Mouse (Mus musculus) limb, embryonic 11.5 days (tissue): ENCODE data around the gene Zic4. TPM values are rescaled to one million over a fixed set of nuclear protein-coding genes. Genes with fewer than 3 reads are reported as not detected.

ENCODE experiments used
- ATAC-seq: fragments of 200-750 bp; cut with Nextera tagmentation; 2 replicates; pipeline ENCODE4 v1.8.0; 2017; ENCODE audit warnings: low read depth; ENCODE audit not compliant: insufficient number of reproducible peaks, low FRiP score, low TSS enrichment
- DNase-seq: peaks from one replicate; pipeline ENCODE4 v3.0.0-alpha.2; 2015; ENCODE audit warnings: low spot score
- H3K27ac ChIP-seq: fragments of 300-500 bp; sonication (generic); replicated peaks from 2 replicates; pipeline ENCODE4 v1.5.1; 2014; ENCODE audit warnings: low read depth, mild to moderate bottlenecking, low read length
- H3K27me3 ChIP-seq: fragments of 300-500 bp; sonication (generic); 2 replicates; pipeline ENCODE4 v1.6.1; 2014; ENCODE audit warnings: mild to moderate bottlenecking, low read length, mixed read lengths; ENCODE audit not compliant: control insufficient read depth, insufficient read depth
- H3K36me3 ChIP-seq: fragments of 300-500 bp; sonication (generic); 2 replicates; pipeline ENCODE4 v1.6.1; 2014; ENCODE audit warnings: mild to moderate bottlenecking, low read length, moderate library complexity, mixed read lengths; ENCODE audit not compliant: control insufficient read depth, insufficient read depth
- H3K4me1 ChIP-seq: fragments of 300-500 bp; sonication (generic); 2 replicates; pipeline ENCODE4 v1.6.1; 2014; ENCODE audit warnings: low read length, mixed read lengths; ENCODE audit not compliant: control insufficient read depth, insufficient read depth
- H3K4me2 ChIP-seq: fragments of 300-500 bp; sonication (generic); 2 replicates; pipeline ENCODE4 v1.6.1; 2014; ENCODE audit warnings: low read depth, mild to moderate bottlenecking, moderate library complexity; ENCODE audit not compliant: severe bottlenecking
- H3K4me3 ChIP-seq: fragments of 300-500 bp; sonication (generic); 2 replicates; pipeline ENCODE4 v1.5.1; 2014; ENCODE audit warnings: low read depth, low read length
- H3K9ac ChIP-seq: fragments of 300-500 bp; sonication (generic); 2 replicates; pipeline ENCODE4 v1.6.1; 2014; ENCODE audit warnings: mild to moderate bottlenecking, low read length
- H3K9me3 ChIP-seq: fragments of 300-500 bp; sonication (generic); 2 replicates; pipeline ENCODE4 v1.6.1; 2016; ENCODE audit warnings: low read length; ENCODE audit not compliant: control insufficient read depth
- WGBS: fragments of 180-500 bp; shearing (Covaris S2); extraction: QIAGEN DNeasy Blood & Tissue Kit; methylation state at CpG from one replicate; pipeline ENCODE4 v1.1.7; 2014; 5-methylcytosine and 5-hydroxymethylcytosine counted together
- polyA plus RNA-seq: library from polyadenylated mRNA; unstranded; fragments of >200 nt; fragmentation: Nextera tagmentation; extraction: Ambion mirVana; gene quantifications from 2 replicates; pipeline ENCODE4 v1.2.1, GENCODE M21; 2014

Gene Zic4
- polyA plus RNA-seq, result 0.34 and 0.37 TPM in 2 replicates

GRCm38 (mm10) chr9:91361856-91362601 is at the start of gene Zic4:
Gene Zic4, plus strand, starts transcription at chr9:91362413.
- Histone ChIP-seq H3K9ac (no peak within 1 kb of the TSS), H3K4me2 (peak within 1 kb of the TSS; percentile 24), H3K27ac (no peak within 1 kb of the TSS), H3K27me3 (peaks cover 79% of the 10 kb centered on the region), H3K4me1 (no peaks in the 10 kb centered on the region), H3K9me3 (no peaks in the 10 kb centered on the region), H3K4me3 (peak within 1 kb of the TSS; percentile 23; the same call in 1 of the 2 replicates), H3K36me3 (no peaks in the 10 kb centered on the region)
- ATAC-seq (peak; percentile 52; the same call in 1 of the 2 replicates), DNase-seq (peak; percentile 76)
- WGBS, result under 1% methylated on average over 45 of the region's 45 CpGs

GRCm38 (mm10) chr9:91347591-91347990 is 14.6 kb upstream of the Zic4 start:
- Histone ChIP-seq H3K27ac (no peak overlapping the region), H3K27me3 (peaks cover 25% of the 10 kb centered on the region), H3K4me1 (no peaks in the 10 kb centered on the region), H3K9me3 (no peaks in the 10 kb centered on the region), H3K4me2 (no peak overlapping the region), H3K36me3 (no peaks in the 10 kb centered on the region), H3K9ac (no peak overlapping the region), H3K4me3 (no peak overlapping the region)
- ATAC-seq (no peak), DNase-seq (no peak)
- WGBS, result 83% methylated on average over 2 of the region's 2 CpGs

- H3K9ac ChIP-seq, result no peak overlapping the region
These were observed 13.5 kb upstream of the Zic4 start for GRCm38 (mm10) chr9:91348746-91349145.

GRCm38 (mm10) chr9:91350211-91350791 is 11.9 kb upstream of the Zic4 start:
- Histone ChIP-seq H3K4me2 (no peak overlapping the region), H3K4me1 (no peaks in the 10 kb centered on the region), H3K27ac (no peak overlapping the region), H3K36me3 (no peaks in the 10 kb centered on the region), H3K4me3 (no peak overlapping the region), H3K27me3 (peaks cover 50% of the 10 kb centered on the region), H3K9ac (no peak overlapping the region), H3K9me3 (no peaks in the 10 kb centered on the region)
- DNase-seq (peak; percentile 48), ATAC-seq (no peak)
- under 1% methylated on average over 16 of the region's 16 CpGs for WGBS

More at GRCm38 (mm10) chr9:91348746-91349145, 13.5 kb upstream of the Zic4 start:
- Histone ChIP-seq H3K4me2 (no peak overlapping the region), H3K27me3 (peaks cover 34% of the 10 kb centered on the region), H3K36me3 (no peaks in the 10 kb centered on the region), H3K4me3 (no peak overlapping the region), H3K9me3 (no peaks in the 10 kb centered on the region), H3K4me1 (no peaks in the 10 kb centered on the region), H3K27ac (no peak overlapping the region)
- ATAC-seq (no peak), DNase-seq (no peak)
- 32% methylated on average over 1 of the region's 1 CpGs for WGBS

- Histone ChIP-seq H3K27me3 (peaks cover 55% of the 10 kb centered on the region), H3K4me3 (no peak overlapping the region), H3K4me2 (no peak overlapping the region), H3K9ac (no peak overlapping the region), H3K4me1 (no peaks in the 10 kb centered on the region), H3K9me3 (no peaks in the 10 kb centered on the region), H3K36me3 (no peaks in the 10 kb centered on the region), H3K27ac (no peak overlapping the region)
- WGBS, result under 1% methylated on average over 14 of the region's 14 CpGs
- peak; percentile 56 for DNase-seq
- no peak for ATAC-seq
These were observed 11.3 kb upstream of the Zic4 start for GRCm38 (mm10) chr9:91350861-91351291.

GRCm38 (mm10) chr9:91351361-91351760 is 10.9 kb upstream of the Zic4 start:
- H3K4me3 ChIP-seq, result no peak overlapping the region
- H3K27me3 ChIP-seq, result peaks cover 60% of the 10 kb centered on the region
- no peaks in the 10 kb centered on the region for H3K9me3 ChIP-seq
- H3K4me1 ChIP-seq, result no peaks in the 10 kb centered on the region
- no peak for ATAC-seq
- H3K9ac ChIP-seq, result no peak overlapping the region
- no peak overlapping the region for H3K4me2 ChIP-seq
- no peak for DNase-seq
- H3K36me3 ChIP-seq, result no peaks in the 10 kb centered on the region
- 2% methylated on average over 5 of the region's 5 CpGs for WGBS
- no peak overlapping the region for H3K27ac ChIP-seq

GRCm38 (mm10) chr9:91351961-91352411 is 10.2 kb upstream of the Zic4 start:
- DNase-seq, result peak; percentile 59
- Histone ChIP-seq H3K9me3 (no peaks in the 10 kb centered on the region), H3K4me3 (no peak overlapping the region), H3K4me1 (no peaks in the 10 kb centered on the region), H3K9ac (no peak overlapping the region), H3K36me3 (no peaks in the 10 kb centered on the region), H3K4me2 (no peak overlapping the region), H3K27ac (no peak overlapping the region), H3K27me3 (peaks cover 66% of the 10 kb centered on the region)
- 1% methylated on average over 13 of the region's 13 CpGs for whole genome bisulfite sequencing
- no peak for ATAC-seq

- H3K4me2 ChIP-seq, result no peak overlapping the region
- peaks cover 68% of the 10 kb centered on the region for H3K27me3 ChIP-seq
- H3K9ac ChIP-seq, result no peak overlapping the region
These were observed 9.4 kb upstream of the Zic4 start for GRCm38 (mm10) chr9:91352786-91353185.

More at GRCm38 (mm10) chr9:91352786-91353185, 9.4 kb upstream of the Zic4 start:
- no peak overlapping the region for H3K27ac ChIP-seq
- DNase-seq (peak; percentile 65), ATAC-seq (no peak)
- H3K9me3 ChIP-seq, result no peaks in the 10 kb centered on the region
- no peaks in the 10 kb centered on the region for H3K36me3 ChIP-seq
- no peaks in the 10 kb centered on the region for H3K4me1 ChIP-seq
- WGBS, result under 1% methylated on average over 15 of the region's 15 CpGs
- H3K4me3 ChIP-seq, result no peak overlapping the region
